Mouse (Mus musculus) lung, postnatal 0 days (tissue): ENCODE measurements at regions not wholly inside any gene's neighbourhood (a gene's known extent, or its start where the extent isn't known, plus 50 kb on each side); places are given as distances from the start of the nearest gene placed in this dataset.

Experiments
- ATAC-seq: fragments of 200-750 bp; cut with Nextera tagmentation; 2 replicates; pipeline ENCODE4 v1.8.0; 2017; ENCODE audit warnings: moderate library complexity
- DNase-seq: peaks from one replicate; pipeline ENCODE4 v3.0.0-alpha.2; 2016; ENCODE audit warnings: low spot score
- H3K27ac ChIP-seq: fragments of 300-500 bp; sonication (generic); 2 replicates; pipeline ENCODE4 v1.5.1; 2014; ENCODE audit warnings: antibody characterized with exemption, mild to moderate bottlenecking, low read length, mixed read lengths
- H3K27me3 ChIP-seq: fragments of 300-500 bp; sonication (generic); replicated peaks from 2 replicates; pipeline ENCODE4 v1.6.1; 2014; ENCODE audit warnings: low read length, mixed read lengths; ENCODE audit not compliant: insufficient read depth
- H3K36me3 ChIP-seq: fragments of 300-500 bp; sonication (generic); 2 replicates; pipeline ENCODE4 v1.6.1; 2014; ENCODE audit warnings: low read length, mixed read lengths; ENCODE audit not compliant: insufficient read depth
- H3K4me1 ChIP-seq: fragments of 300-500 bp; sonication (generic); 2 replicates; pipeline ENCODE4 v1.6.1; 2014; ENCODE audit warnings: antibody characterized with exemption, low read depth, low read length, mixed read lengths; ENCODE audit not compliant: insufficient read depth
- H3K4me2 ChIP-seq: fragments of 300-500 bp; sonication (generic); replicated peaks from 2 replicates; pipeline ENCODE4 v1.6.1; 2014; ENCODE audit warnings: low read depth, mild to moderate bottlenecking, low read length, moderate library complexity, mixed read lengths
- H3K4me3 ChIP-seq: fragments of 300-500 bp; sonication (generic); 2 replicates; pipeline ENCODE4 v1.5.1; 2014; ENCODE audit warnings: low read depth, low read length
- H3K9ac ChIP-seq: fragments of 300-500 bp; sonication (generic); replicated peaks from 2 replicates; pipeline ENCODE4 v1.6.1; 2014; ENCODE audit warnings: low read depth, mild to moderate bottlenecking
- H3K9me3 ChIP-seq: fragments of 300-500 bp; sonication (generic); 2 replicates; pipeline ENCODE4 v1.6.1; 2016; ENCODE audit warnings: low read length, mixed read lengths
- CTCF ChIP-seq: IDR thresholded peaks from 2 replicates; pipeline ENCODE4 v1.5.1; 2016; ENCODE audit warnings: antibody characterized with exemption, mild to moderate bottlenecking
- EP300 ChIP-seq: IDR thresholded peaks from 2 replicates; pipeline ENCODE4 v1.6.1; 2016; ENCODE audit warnings: antibody characterized with exemption, mild to moderate bottlenecking, control low read depth
- WGBS: fragments of 180-500 bp; shearing (Covaris S2); extraction: QIAGEN DNeasy Blood & Tissue Kit; methylation state at CpG from one replicate; pipeline ENCODE4 v1.1.7; 2014; 5-methylcytosine and 5-hydroxymethylcytosine counted together

- TF ChIP-seq CTCF (no peak), EP300 (no peak)
- Histone ChIP-seq H3K9ac (no peak overlapping the region), H3K4me2 (no peak overlapping the region), H3K4me3 (no peak overlapping the region), H3K27ac (no peak overlapping the region), H3K27me3 (peaks cover 4% of the 10 kb centered on the region; the same call in 1 of the 2 replicates), H3K9me3 (no peaks in the 10 kb centered on the region), H3K36me3 (no peaks in the 10 kb centered on the region), H3K4me1 (no peaks in the 10 kb centered on the region)
- ATAC-seq: no peak
- WGBS: 71% methylated on average over 7 of the region's 7 CpGs
- no peak for DNase-seq
These were observed 200.5 kb downstream of the Rplp1 start for GRCm38 (mm10) chr9:61713806-61714205.

- no peaks in the 10 kb centered on the region for H3K4me1 ChIP-seq
- TF ChIP-seq CTCF (no peak), EP300 (no peak)
- 53% methylated on average over 7 of the region's 7 CpGs for WGBS
- no peak overlapping the region for H3K4me2 ChIP-seq
- no peak for DNase-seq
- no peak for ATAC-seq
- no peak overlapping the region for H3K9ac ChIP-seq
- H3K9me3 ChIP-seq: no peaks in the 10 kb centered on the region
- H3K27me3 ChIP-seq: peaks cover 4% of the 10 kb centered on the region; the same call in 1 of the 2 replicates
- H3K27ac ChIP-seq: no peak overlapping the region
- no peak overlapping the region for H3K4me3 ChIP-seq
- H3K36me3 ChIP-seq: no peaks in the 10 kb centered on the region
These were observed 203.0 kb downstream of the Rplp1 start for GRCm38 (mm10) chr9:61711296-61711695.

GRCm38 (mm10) chr9:61707875-61708274, 206.5 kb downstream of the Rplp1 start:
- Histone ChIP-seq H3K4me3 (no peak overlapping the region), H3K36me3 (no peaks in the 10 kb centered on the region), H3K27ac (no peak overlapping the region), H3K4me2 (no peak overlapping the region), H3K9ac (no peak overlapping the region), H3K27me3 (no peaks in the 10 kb centered on the region), H3K9me3 (no peaks in the 10 kb centered on the region), H3K4me1 (peaks cover 3% of the 10 kb centered on the region; the same call in 1 of the 2 replicates)
- no peak; the same call in 1 of the 2 replicates for ATAC-seq
- WGBS: 72% methylated on average over 7 of the region's 7 CpGs
- no peak for DNase-seq
- TF ChIP-seq CTCF: no peak
- TF ChIP-seq EP300: no peak

DNA sequence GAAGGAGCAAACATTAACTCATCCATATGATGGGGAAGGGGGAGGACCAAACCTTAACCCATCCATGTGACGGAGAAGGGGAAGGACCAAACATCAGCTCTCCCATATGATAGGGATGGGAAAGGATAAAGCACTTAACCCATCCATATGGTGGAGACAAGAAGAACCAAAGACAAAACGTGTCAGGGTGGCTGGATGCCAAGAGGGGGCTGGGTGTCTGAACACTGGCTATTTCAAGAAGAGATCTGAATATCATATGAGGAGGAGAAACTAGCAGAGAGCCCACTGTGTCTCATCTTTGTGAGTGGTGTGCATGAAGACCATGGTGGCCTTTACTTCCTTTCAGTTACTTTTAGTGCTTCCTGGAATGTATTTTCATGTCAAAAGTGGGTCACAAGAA, 207.0 kb downstream of the Rplp1 start:
- Histone ChIP-seq H3K9me3 (no peaks in the 10 kb centered on the region), H3K27ac (no peak overlapping the region), H3K4me2 (no peak overlapping the region), H3K9ac (no peak overlapping the region), H3K4me1 (peaks cover 8% of the 10 kb centered on the region; the same call in 1 of the 2 replicates), H3K4me3 (no peak overlapping the region), H3K27me3 (no peaks in the 10 kb centered on the region), H3K36me3 (no peaks in the 10 kb centered on the region)
- ATAC-seq (no peak), DNase-seq (no peak)
- TF ChIP-seq CTCF: no peak
- no peak for TF ChIP-seq EP300
- WGBS: 73% methylated on average over 2 of the region's 2 CpGs

DNA sequence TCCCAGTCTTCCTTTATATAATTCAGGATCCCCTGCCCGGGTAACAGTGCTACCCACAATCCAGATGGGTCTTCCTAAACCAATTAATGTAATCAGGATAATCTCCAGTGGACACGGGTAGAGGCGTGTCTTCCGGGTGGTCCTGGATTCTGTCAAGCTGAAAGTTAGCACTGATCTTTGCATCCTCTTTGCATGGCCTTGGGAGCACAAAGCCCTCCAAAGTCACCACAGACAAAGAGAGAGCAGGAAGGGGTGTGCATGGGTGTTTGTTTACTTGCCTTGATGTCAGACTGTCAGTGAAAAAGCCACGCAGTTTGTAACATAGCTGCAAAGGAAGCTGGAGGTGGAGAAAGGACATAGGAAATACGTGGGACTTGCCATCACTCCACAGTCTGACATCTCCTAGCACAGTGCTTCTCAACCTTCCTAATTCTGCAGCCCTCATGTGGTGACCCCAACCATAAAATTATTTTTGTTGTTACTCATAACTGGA, 208.0 kb downstream of the Rplp1 start:
- DNase-seq: peak; percentile 41
- TF ChIP-seq CTCF (no peak), EP300 (peak; percentile 32; the same call in 1 of the 2 replicates)
- H3K4me3 ChIP-seq: no peak overlapping the region
- H3K27me3 ChIP-seq: no peaks in the 10 kb centered on the region
- H3K27ac ChIP-seq: no peak overlapping the region
- H3K9ac ChIP-seq: no peak overlapping the region
- H3K36me3 ChIP-seq: no peaks in the 10 kb centered on the region
- H3K4me1 ChIP-seq: peaks cover 8% of the 10 kb centered on the region; the same call in 1 of the 2 replicates
- H3K9me3 ChIP-seq: no peaks in the 10 kb centered on the region
- ATAC-seq: peak; percentile 56
- 74% methylated on average over 6 of the region's 6 CpGs for WGBS
- no peak overlapping the region for H3K4me2 ChIP-seq

DNA sequence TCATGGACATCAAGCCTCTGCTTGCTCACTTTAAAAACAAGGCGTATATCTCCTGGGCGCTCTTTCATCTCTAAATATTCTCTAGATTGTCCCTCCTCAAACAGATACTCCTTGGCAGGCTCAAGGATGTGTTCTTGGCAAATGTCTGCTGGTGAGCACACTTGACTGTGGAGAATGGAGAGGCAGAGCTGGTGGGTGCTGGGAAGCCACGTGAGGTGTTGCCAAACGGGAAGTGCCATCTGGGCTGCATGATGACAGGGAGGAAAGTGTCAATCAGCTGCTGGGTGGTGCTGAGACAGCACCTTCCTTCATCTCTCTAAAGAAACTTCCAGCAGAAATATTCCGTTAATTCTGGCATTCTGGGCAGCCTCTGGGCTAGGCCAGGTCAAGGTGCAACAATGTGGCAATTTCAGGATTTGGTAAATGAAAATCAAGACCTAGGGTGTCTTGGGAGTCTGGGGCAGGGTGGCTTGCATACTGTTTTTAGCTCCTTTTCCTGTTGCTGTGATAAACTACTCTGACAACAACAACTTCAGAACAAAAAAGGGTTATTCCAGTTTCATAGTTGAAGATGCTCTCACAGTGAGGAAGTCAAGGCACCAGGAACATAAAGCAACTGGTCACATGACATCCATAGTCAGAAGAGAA, 208.6 kb downstream of the Rplp1 start:
- Histone ChIP-seq H3K9ac (no peak overlapping the region), H3K27ac (no peak overlapping the region), H3K36me3 (no peaks in the 10 kb centered on the region), H3K4me2 (no peak overlapping the region), H3K27me3 (no peaks in the 10 kb centered on the region), H3K4me1 (peaks cover 8% of the 10 kb centered on the region; the same call in 1 of the 2 replicates), H3K9me3 (no peaks in the 10 kb centered on the region), H3K4me3 (no peak overlapping the region)
- ATAC-seq (peak; percentile 30; the same call in 1 of the 2 replicates), DNase-seq (no peak)
- no peak for TF ChIP-seq EP300
- TF ChIP-seq CTCF: no peak
- WGBS: 56% methylated on average over 5 of the region's 5 CpGs
